Mouse (Mus musculus) thymus, adult 2 months (tissue): Measurements from ENCODE around the gene Nuak2. TPM values are rescaled to one million over a fixed set of nuclear protein-coding genes. Genes with fewer than 3 reads are reported as not detected.
A peak's percentile ranks its signal among the peaks of the same experiment; 100 is the strongest.

Source experiments
- DNase-seq: peaks from one replicate; pipeline ENCODE4 v3.0.0; 2021
- H3K27ac ChIP-seq: fragments of 200-500 bp; 2 replicates; pipeline ENCODE4 v1.5.1; 2012; ENCODE audit warnings: low read length, control low read depth; ENCODE audit not compliant: control insufficient read depth, insufficient read depth
- H3K27me3 ChIP-seq: fragments of 200-500 bp; 2 replicates; pipeline ENCODE4 v1.6.1; 2012; ENCODE audit warnings: mild to moderate bottlenecking, low read length, moderate library complexity, mixed read lengths; ENCODE audit not compliant: control insufficient read depth, insufficient read depth
- H3K36me3 ChIP-seq: fragments of 200-500 bp; 2 replicates; pipeline ENCODE4 v1.6.1; 2012; ENCODE audit warnings: mild to moderate bottlenecking, low read length, moderate library complexity; ENCODE audit not compliant: control insufficient read depth, insufficient read depth
- H3K4me1 ChIP-seq: fragments of 200-500 bp; replicated peaks from 2 replicates; pipeline ENCODE4 v1.6.1; 2012; ENCODE audit warnings: low read length; ENCODE audit not compliant: control insufficient read depth, insufficient read depth
- H3K4me3 ChIP-seq: fragments of 200-500 bp; 2 replicates; pipeline ENCODE4 v1.5.1; 2012; ENCODE audit warnings: mild to moderate bottlenecking, low read length, control low read depth, moderate library complexity; ENCODE audit not compliant: control insufficient read depth, insufficient read depth
- CTCF ChIP-seq: fragments of 200-500 bp; IDR thresholded peaks from 2 replicates; pipeline ENCODE4 v1.5.1; 2012; ENCODE audit warnings: mild to moderate bottlenecking, control low read depth, low read length, moderate library complexity, borderline replicate concordance; ENCODE audit not compliant: control insufficient read depth, poor library complexity, insufficient read depth; ENCODE audit errors: extremely low read depth
- POLR2A ChIP-seq: fragments of 200-500 bp; IDR thresholded peaks from 2 replicates; pipeline ENCODE4 v1.6.1; 2012; ENCODE audit warnings: mild to moderate bottlenecking, low read length, control low read depth, moderate library complexity; ENCODE audit not compliant: control insufficient read depth, poor library complexity, insufficient read depth; ENCODE audit errors: extremely low read depth
- WGBS: fragments of 180-500 bp; shearing (Covaris S2); methylation state at CpG from one replicate; pipeline ENCODE4 v1.1.7; 2018; 5-methylcytosine and 5-hydroxymethylcytosine counted together
- polyA plus RNA-seq: library from polyadenylated mRNA; depleted of rRNA; stranded (reverse); fragments of >200 nt; gene quantifications from 2 replicates; pipeline ENCODE4 v1.2.3, GENCODE M21; 2012

Nuak2 gene
- polyA plus RNA-seq, 1 experiment: 5.6 TPM

DNA sequence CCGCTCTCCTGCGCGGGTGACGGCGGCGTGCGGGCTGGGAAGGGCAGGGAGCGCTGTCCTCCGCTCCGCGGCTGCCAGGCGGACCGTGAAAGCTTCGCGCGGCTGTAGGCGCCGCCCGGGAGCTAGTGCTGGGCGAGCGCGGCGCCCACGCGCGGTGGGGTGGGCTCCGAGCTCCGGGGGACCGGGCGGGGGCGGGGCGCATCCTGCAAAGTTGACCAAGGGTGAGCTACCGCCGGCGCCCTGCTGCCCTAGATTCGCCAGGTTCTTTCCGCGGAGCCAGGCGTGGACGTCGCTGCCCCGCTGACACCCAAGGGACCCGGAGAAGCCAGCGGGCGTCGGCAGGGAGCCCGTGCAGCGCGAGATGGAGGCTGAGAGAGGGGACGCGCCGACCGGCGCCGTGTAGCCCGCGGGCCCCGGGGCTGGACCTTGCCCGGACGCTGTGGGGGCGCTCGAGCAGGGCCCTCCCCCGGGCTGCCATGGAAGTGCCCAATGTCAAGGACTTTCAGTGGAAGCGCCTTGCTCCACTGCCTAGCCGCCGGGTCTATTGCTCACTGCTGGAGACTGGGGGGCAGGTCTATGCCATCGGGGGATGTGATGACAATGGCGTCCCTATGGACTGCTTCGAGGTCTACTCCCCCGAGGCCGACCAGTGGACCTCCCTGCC lies 17.0 kb upstream of the Nuak2 start:
- Histone ChIP-seq H3K27me3 (peaks cover 5% of the 10 kb centered on the region; the same call in 1 of the 2 replicates), H3K4me3 (peak overlapping the region; percentile 0; the same call in 1 of the 2 replicates), H3K36me3 (no peaks in the 10 kb centered on the region), H3K27ac (no peak overlapping the region), H3K4me1 (no peaks in the 10 kb centered on the region)
- TF ChIP-seq CTCF (no peak), POLR2A (no peak)
- 2% methylated on average over 71 of the region's 71 CpGs for WGBS
- DNase-seq: peak; percentile 8

DNA sequence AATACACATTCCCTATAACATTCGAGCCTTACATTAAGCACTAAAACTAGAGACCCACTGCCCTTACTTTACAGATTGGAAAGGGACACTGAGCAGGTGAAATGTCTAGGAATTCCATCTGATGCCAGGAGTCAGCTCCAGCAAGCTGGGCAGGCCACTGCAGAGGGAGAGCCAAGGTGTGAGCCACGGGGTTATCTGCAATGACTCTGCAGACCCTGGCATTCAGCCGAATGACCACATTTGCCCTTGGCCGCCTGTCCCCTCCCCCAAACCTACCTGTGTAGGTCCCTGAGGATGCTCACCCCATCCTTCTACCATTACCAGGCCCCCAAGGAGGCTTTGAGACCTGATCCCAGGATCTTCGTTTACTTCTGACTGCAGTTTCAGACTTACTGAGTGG lies 16.2 kb upstream of the Nuak2 start:
- Histone ChIP-seq H3K36me3 (no peaks in the 10 kb centered on the region), H3K27me3 (peaks cover 5% of the 10 kb centered on the region; the same call in 1 of the 2 replicates), H3K27ac (no peak overlapping the region), H3K4me3 (no peak overlapping the region), H3K4me1 (no peaks in the 10 kb centered on the region)
- whole genome bisulfite sequencing: 90% methylated on average over 5 of the region's 5 CpGs
- no peak for DNase-seq
- TF ChIP-seq POLR2A: no peak
- no peak for TF ChIP-seq CTCF

DNA sequence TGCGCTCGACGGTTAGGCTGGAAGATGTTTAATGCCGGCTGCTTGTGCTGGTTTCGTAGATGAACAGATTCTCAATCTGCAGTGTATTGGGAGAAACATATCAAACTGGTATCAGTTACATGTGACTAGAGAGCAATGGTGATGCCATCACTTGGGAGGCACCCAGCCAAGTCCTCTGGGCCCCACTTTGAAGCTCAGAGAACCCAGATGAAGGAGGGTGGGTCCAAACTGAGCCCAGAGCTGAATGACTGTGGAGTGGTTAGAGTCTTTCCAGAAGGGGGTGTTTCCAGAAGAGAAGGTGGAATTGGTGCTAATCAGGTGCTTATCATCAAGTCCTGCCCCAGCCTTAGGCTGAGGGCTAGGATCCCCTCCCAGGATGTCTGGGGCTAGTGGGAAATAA lies 14.7 kb upstream of the Nuak2 start:
- no peak for DNase-seq
- Histone ChIP-seq H3K4me1 (no peaks in the 10 kb centered on the region), H3K27ac (no peak overlapping the region), H3K4me3 (no peak overlapping the region), H3K36me3 (no peaks in the 10 kb centered on the region), H3K27me3 (peaks cover 5% of the 10 kb centered on the region; the same call in 1 of the 2 replicates)
- no peak for TF ChIP-seq CTCF
- TF ChIP-seq POLR2A: no peak
- WGBS: 96% methylated on average over 5 of the region's 5 CpGs

DNA sequence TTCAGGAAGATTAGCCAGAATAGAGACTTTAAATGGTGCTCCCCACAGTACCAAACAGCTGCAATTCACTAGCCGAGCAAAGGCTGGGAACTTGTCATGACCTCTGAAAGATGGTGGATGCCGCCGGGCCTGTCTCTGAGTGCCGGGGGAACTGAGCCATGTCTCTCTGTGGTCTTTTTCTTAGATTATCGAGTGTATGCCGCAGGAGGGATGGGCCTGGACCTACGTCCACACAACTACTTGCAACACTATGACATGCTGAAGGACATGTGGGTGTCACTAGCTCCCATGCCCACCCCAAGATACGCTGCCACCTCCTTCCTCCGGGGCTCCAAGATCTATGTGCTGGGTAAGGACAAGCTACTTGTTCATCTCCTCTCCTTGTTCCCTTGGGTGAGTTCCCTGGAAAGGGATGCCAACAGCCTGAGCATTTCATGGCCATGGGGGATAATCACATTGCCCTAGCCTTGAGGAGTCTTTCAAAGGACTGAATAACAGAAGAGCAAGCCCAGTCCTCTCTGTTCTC lies 13.5 kb upstream of the Nuak2 start:
- WGBS: 96% methylated on average over 9 of the region's 9 CpGs
- Histone ChIP-seq H3K27me3 (peaks cover 5% of the 10 kb centered on the region; the same call in 1 of the 2 replicates), H3K36me3 (no peaks in the 10 kb centered on the region), H3K4me1 (no peaks in the 10 kb centered on the region), H3K4me3 (no peak overlapping the region), H3K27ac (no peak overlapping the region)
- TF ChIP-seq CTCF (no peak), POLR2A (no peak)
- no peak for DNase-seq

DNA sequence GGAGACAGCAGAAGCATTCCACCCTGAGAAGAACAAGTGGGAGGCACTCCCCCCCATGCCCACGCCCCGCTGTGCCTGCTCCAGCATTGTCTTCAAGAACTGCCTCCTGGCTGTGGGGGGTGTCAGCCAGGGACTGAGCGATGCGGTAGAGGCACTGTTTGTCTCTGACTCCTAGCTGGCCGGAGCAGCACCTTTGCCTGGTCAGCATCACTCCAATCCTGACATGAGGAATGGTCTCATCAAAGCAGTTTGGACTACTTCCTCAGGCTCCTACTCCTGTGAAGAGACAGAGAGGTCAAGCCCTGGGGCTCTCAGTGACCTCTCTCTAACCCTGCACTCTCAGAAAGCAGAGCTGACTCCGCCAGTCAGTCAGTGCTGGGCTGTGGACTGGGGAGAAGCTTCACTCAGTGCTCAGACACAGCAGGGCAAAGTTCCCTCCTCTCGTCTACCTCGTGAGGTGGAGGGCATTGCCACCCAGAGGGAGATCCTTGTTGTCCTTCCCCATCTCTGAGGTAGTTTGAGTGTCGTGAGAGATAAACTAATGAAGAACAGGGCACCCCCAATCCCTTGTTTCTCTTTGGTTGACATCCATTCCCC lies 11.2 kb upstream of the Nuak2 start:
- no peak overlapping the region for H3K27ac ChIP-seq
- 88% methylated on average over 9 of the region's 9 CpGs for WGBS

DNA sequence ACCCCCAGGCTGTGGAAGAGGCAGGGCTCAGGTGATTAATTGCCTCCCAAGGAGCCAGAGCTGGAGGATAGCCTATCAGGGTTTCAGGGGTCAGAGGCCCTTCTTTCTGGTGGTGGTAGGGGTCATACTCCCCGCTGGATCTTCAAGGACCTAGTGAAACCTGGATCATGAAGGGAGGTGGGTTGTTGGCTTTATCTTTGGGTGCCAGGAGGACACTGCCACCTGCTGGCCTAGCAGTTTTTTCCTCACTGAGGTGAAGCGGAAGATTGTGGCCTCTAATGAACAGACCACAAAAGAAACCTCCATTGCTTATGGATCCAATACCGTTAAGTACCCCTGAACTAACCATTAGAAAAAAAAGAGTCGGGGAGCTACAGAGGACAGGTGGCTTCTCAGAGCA lies 9.8 kb upstream of the Nuak2 start:
- Histone ChIP-seq H3K27me3 (no peaks in the 10 kb centered on the region), H3K4me3 (no peak overlapping the region), H3K27ac (no peak overlapping the region), H3K36me3 (no peaks in the 10 kb centered on the region), H3K4me1 (peaks cover 2% of the 10 kb centered on the region; the same call in 1 of the 2 replicates)
- peak; percentile 51 for DNase-seq
- 14% methylated on average over 4 of the region's 4 CpGs for WGBS
- no peak for TF ChIP-seq CTCF
- TF ChIP-seq POLR2A: no peak

More for the DNA sequence above, 11.2 kb upstream of the Nuak2 start:
- no peaks in the 10 kb centered on the region for H3K36me3 ChIP-seq
- no peak for DNase-seq
- H3K4me3 ChIP-seq: no peak overlapping the region
- no peaks in the 10 kb centered on the region for H3K27me3 ChIP-seq
- TF ChIP-seq POLR2A (no peak), CTCF (no peak)
- H3K4me1 ChIP-seq: no peaks in the 10 kb centered on the region
